Mouse (Mus musculus): ENCODE measurements at regions not wholly inside any gene's neighbourhood (a gene's known extent, or its start where the extent isn't known, plus 50 kb on each side); places are given as distances from the start of the nearest gene placed in this dataset.

- no peaks in the 10 kb centered on the region for H3K9me3 ChIP-seq (ENCODE audit: control insufficient read depth, low read length)
- H3K4me1 ChIP-seq (ENCODE audit: control insufficient read depth, insufficient read depth, low read length): peaks cover 27% of the 10 kb centered on the region
- no peak overlapping the region for H3K4me2 ChIP-seq (replicated peaks; ENCODE audit: low read depth, low read length, severe bottlenecking)
- no peak overlapping the region for H3K4me3 ChIP-seq (replicated peaks; ENCODE audit: low read length)
- H3K27me3 ChIP-seq (ENCODE audit: control insufficient read depth, insufficient read depth, low read length): no peaks in the 10 kb centered on the region
- TF ChIP-seq POLR2A (IDR thresholded peaks at IDR 0.05; ENCODE audit: borderline replicate concordance, extremely low read depth, insufficient read depth, insufficient read length): no peak
- 15% methylated on average over 8 of the region's 8 CpGs for WGBS
- DNase-seq (ENCODE audit: low spot score) (peak; percentile 47), ATAC-seq (ENCODE audit: low FRiP score, low read depth) (no peak)
- no peak overlapping the region for H3K27ac ChIP-seq (replicated peaks; ENCODE audit: low read depth, low read length)
- no peaks in the 10 kb centered on the region for H3K36me3 ChIP-seq (ENCODE audit: control insufficient read depth, insufficient read depth, low read length)
- no peak overlapping the region for H3K9ac ChIP-seq (ENCODE audit: low read depth, low read length, severe bottlenecking)
Measured at GRCm38 (mm10) chr17:64914302-64914701, 78.4 kb upstream of the 4930583I09Rik start.

- Histone ChIP-seq H3K36me3 (ENCODE audit: control insufficient read depth, insufficient read depth, low read length) (no peaks in the 10 kb centered on the region), H3K4me3 (replicated peaks; ENCODE audit: low read length) (no peak overlapping the region), H3K4me2 (replicated peaks; ENCODE audit: low read depth, low read length, severe bottlenecking) (no peak overlapping the region), H3K9ac (ENCODE audit: low read depth, low read length, severe bottlenecking) (no peak overlapping the region), H3K4me1 (ENCODE audit: control insufficient read depth, insufficient read depth, low read length) (no peaks in the 10 kb centered on the region), H3K9me3 (ENCODE audit: control insufficient read depth, low read length) (peaks cover 9% of the 10 kb centered on the region), H3K27me3 (ENCODE audit: control insufficient read depth, insufficient read depth, low read length) (no peaks in the 10 kb centered on the region), H3K27ac (replicated peaks; ENCODE audit: low read depth, low read length) (no peak overlapping the region)
- DNase-seq (ENCODE audit: low spot score) (no peak), ATAC-seq (ENCODE audit: low FRiP score, low read depth) (no peak)
- no peak for TF ChIP-seq POLR2A (IDR thresholded peaks at IDR 0.05; ENCODE audit: borderline replicate concordance, extremely low read depth, insufficient read depth, insufficient read length)
- WGBS: 89% methylated on average over 1 of the region's 1 CpGs
Measured at GRCm38 (mm10) chr17:64908671-64909070, 72.8 kb upstream of the 4930583I09Rik start.

- no peak for TF ChIP-seq POLR2A (IDR thresholded peaks at IDR 0.05; ENCODE audit: borderline replicate concordance, extremely low read depth, insufficient read depth, insufficient read length)
- Histone ChIP-seq H3K27me3 (ENCODE audit: control insufficient read depth, insufficient read depth, low read length) (no peaks in the 10 kb centered on the region), H3K4me2 (replicated peaks; ENCODE audit: low read depth, low read length, severe bottlenecking) (no peak overlapping the region), H3K4me3 (replicated peaks; ENCODE audit: low read length) (no peak overlapping the region), H3K4me1 (ENCODE audit: control insufficient read depth, insufficient read depth, low read length) (no peaks in the 10 kb centered on the region), H3K9me3 (ENCODE audit: control insufficient read depth, low read length) (no peaks in the 10 kb centered on the region), H3K9ac (ENCODE audit: low read depth, low read length, severe bottlenecking) (no peak overlapping the region), H3K36me3 (ENCODE audit: control insufficient read depth, insufficient read depth, low read length) (no peaks in the 10 kb centered on the region), H3K27ac (replicated peaks; ENCODE audit: low read depth, low read length) (no peak overlapping the region)
- ATAC-seq (ENCODE audit: low FRiP score, low read depth): no peak
- DNase-seq (ENCODE audit: low spot score): no peak
- 55% methylated on average over 17 of the region's 17 CpGs for WGBS
Measured at GRCm38 (mm10) chr17:64901721-64902623, 66.1 kb upstream of the 4930583I09Rik start.

- H3K9me3 ChIP-seq (ENCODE audit: control insufficient read depth, low read length): no peaks in the 10 kb centered on the region
- H3K27me3 ChIP-seq (ENCODE audit: control insufficient read depth, insufficient read depth, low read length): no peaks in the 10 kb centered on the region
- H3K4me3 ChIP-seq (replicated peaks; ENCODE audit: low read length): no peak overlapping the region
- H3K27ac ChIP-seq (replicated peaks; ENCODE audit: low read depth, low read length): no peak overlapping the region
- no peak overlapping the region for H3K4me2 ChIP-seq (replicated peaks; ENCODE audit: low read depth, low read length, severe bottlenecking)
- no peak overlapping the region for H3K9ac ChIP-seq (ENCODE audit: low read depth, low read length, severe bottlenecking)
- ATAC-seq (ENCODE audit: low FRiP score, low read depth) (no peak), DNase-seq (ENCODE audit: low spot score) (no peak)
- 36% methylated on average over 1 of the region's 1 CpGs for WGBS
- H3K4me1 ChIP-seq (ENCODE audit: control insufficient read depth, insufficient read depth, low read length): no peaks in the 10 kb centered on the region
- no peaks in the 10 kb centered on the region for H3K36me3 ChIP-seq (ENCODE audit: control insufficient read depth, insufficient read depth, low read length)
- no peak for TF ChIP-seq POLR2A (IDR thresholded peaks at IDR 0.05; ENCODE audit: borderline replicate concordance, extremely low read depth, insufficient read depth, insufficient read length)
Measured at GRCm38 (mm10) chr17:64897473-64897872, 61.6 kb upstream of the 4930583I09Rik start.

DNA sequence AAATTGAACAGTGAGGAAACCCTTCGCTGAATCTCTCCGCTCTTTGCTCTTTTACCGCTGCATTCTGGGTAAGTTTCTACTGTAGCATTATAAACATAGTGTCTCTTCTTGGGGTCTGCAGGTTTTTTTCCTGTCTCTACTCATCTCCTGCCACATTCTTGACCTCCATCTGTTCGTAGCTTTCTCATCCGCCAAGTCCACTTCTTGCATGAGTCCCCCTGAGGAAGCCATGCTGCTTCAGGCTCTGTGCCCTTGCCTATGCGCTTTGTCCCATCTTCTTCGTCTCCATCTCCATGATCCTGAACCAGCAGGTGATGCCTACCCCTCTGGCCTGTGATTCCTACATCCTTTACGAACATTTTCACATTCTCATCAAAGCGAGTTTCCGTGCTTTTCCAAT, 60.0 kb upstream of the 4930583I09Rik start:
- no peaks in the 10 kb centered on the region for H3K27me3 ChIP-seq (ENCODE audit: control insufficient read depth, insufficient read depth, low read length)
- no peak overlapping the region for H3K4me3 ChIP-seq (replicated peaks; ENCODE audit: low read length)
- H3K9ac ChIP-seq (ENCODE audit: low read depth, low read length, severe bottlenecking): no peak overlapping the region
- no peaks in the 10 kb centered on the region for H3K4me1 ChIP-seq (ENCODE audit: control insufficient read depth, insufficient read depth, low read length)
- TF ChIP-seq POLR2A (IDR thresholded peaks at IDR 0.05; ENCODE audit: borderline replicate concordance, extremely low read depth, insufficient read depth, insufficient read length): no peak
- H3K36me3 ChIP-seq (ENCODE audit: control insufficient read depth, insufficient read depth, low read length): no peaks in the 10 kb centered on the region
- DNase-seq (ENCODE audit: low spot score) (no peak), ATAC-seq (ENCODE audit: low FRiP score, low read depth) (no peak)
- WGBS: 88% methylated on average over 10 of the region's 10 CpGs
- H3K4me2 ChIP-seq (replicated peaks; ENCODE audit: low read depth, low read length, severe bottlenecking): no peak overlapping the region
- H3K9me3 ChIP-seq (ENCODE audit: control insufficient read depth, low read length): no peaks in the 10 kb centered on the region
- H3K27ac ChIP-seq (replicated peaks; ENCODE audit: low read depth, low read length): no peak overlapping the region
